Comparison of ENCODE assay signal across 9 mouse cellular contexts in genomic region chr13:73268702-73269101, GRCm38 (mm10). TPM values are rescaled to one million over a fixed set of nuclear protein-coding genes. Genes with fewer than 3 reads are reported as not detected.
DNase-seq lines count a peak whose midpoint lies in the region; ATAC-seq and TF ChIP-seq lines count a peak whose summit lies in the region.
"Had no signal": no experiment of that assay in that cellular context is flagged by ENCODE, and none has a peak within 500 bp of the region (broad histone marks: within the 10 kb centered on the region; RNA-seq: fewer than 3 reads in every experiment).

No protein-coding gene starts in this region.

- TF ChIP-seq CTCF in lung, embryonic 14.5 days (IDR thresholded peaks at IDR 0.05; ENCODE audit: low read depth) = peak; percentile 46
- no peak for TF ChIP-seq CTCF in lung, adult 2 months (IDR thresholded peaks at IDR 0.05; ENCODE audit: insufficient read depth, low read length)

- no peak overlapping the region for H3K4me3 ChIP-seq in lung, embryonic 14.5 days (ENCODE audit: low read depth, low read length)
- no peak overlapping the region for H3K4me3 ChIP-seq in lung, adult 2 months (replicated peaks; ENCODE audit: extremely low read depth, low read depth, low read length)
- H3K4me3 ChIP-seq in neural tube, embryonic 12.5 days = no peak overlapping the region

- H3K9ac ChIP-seq in lung, embryonic 14.5 days = no peak overlapping the region
- H3K9ac ChIP-seq in neural tube, embryonic 12.5 days = no peak overlapping the region
- H3K9ac ChIP-seq: liver, embryonic 14.5 days had no signal

- ATAC-seq in lung, embryonic 14.5 days (ENCODE audit: insufficient read depth) = peak; percentile 67
- ATAC-seq in granulocyte monocyte progenitor cell, adult 5-6 weeks (replicated peaks; ENCODE audit: poor library complexity, severe bottlenecking) = peak; percentile 52
- ATAC-seq in neural tube, embryonic 12.5 days (ENCODE audit: low FRiP score, low read depth) = no peak

- TF ChIP-seq POLR2A in lung, adult 2 months (IDR thresholded peaks at IDR 0.05; ENCODE audit: borderline replicate concordance, extremely low read depth, low read depth, low read length) = no peak

- H3K27ac ChIP-seq in lung, embryonic 14.5 days (ENCODE audit: low read depth) = no peak overlapping the region
- H3K27ac ChIP-seq in neural tube, embryonic 12.5 days = no peak overlapping the region
- H3K27ac ChIP-seq: liver, embryonic 14.5 days had no signal

- H3K4me2 ChIP-seq in lung, embryonic 14.5 days = 0 out of 2 replicates have a peak overlapping the region, but pooled peaks have one; percentile 5
- peak overlapping the region; percentile 9; the same call in 1 of the 2 replicates for H3K4me2 ChIP-seq in neural tube, embryonic 12.5 days (replicated peaks)

- no peaks in the 10 kb centered on the region for H3K36me3 ChIP-seq in lung, embryonic 14.5 days (ENCODE audit: insufficient read depth)
- H3K36me3 ChIP-seq in neural tube, embryonic 12.5 days = no peaks in the 10 kb centered on the region

- peaks cover 97% of the 10 kb centered on the region for H3K27me3 ChIP-seq in lung, embryonic 14.5 days (ENCODE audit: insufficient read depth, low read length)
- peaks cover 98% of the 10 kb centered on the region for H3K27me3 ChIP-seq in neural tube, embryonic 12.5 days (replicated peaks)

- under 1% methylated on average over 20 of the region's 20 CpGs for WGBS in lung, embryonic 14.5 days
- 1% methylated on average over 20 of the region's 20 CpGs for WGBS in lung, adult 2 months
- under 1% methylated on average over 20 of the region's 20 CpGs for WGBS in neural tube, embryonic 12.5 days

- DNase-seq in adrenal gland, postnatal 10 days = peak; percentile 15
- DNase-seq in adrenal gland, adult 2 months = no peak
- DNase-seq in lung, embryonic 14.5 days = peak; percentile 71
- no peak for DNase-seq in lung, adult 2 months
- no peak for DNase-seq in cerebellum, adult 9-10 months
- no peak for DNase-seq in spleen, postnatal 4 days (ENCODE audit: low spot score in 2 of 2)

- no peaks in the 10 kb centered on the region for H3K4me1 ChIP-seq in lung, embryonic 14.5 days (ENCODE audit: insufficient read depth)
- 0 out of 2 replicates have a peak, but pooled peaks cover under 1% of the 10 kb centered on the region for H3K4me1 ChIP-seq in lung, adult 2 months (ENCODE audit: control insufficient read depth, insufficient read depth, low read length)
- peaks cover 40% of the 10 kb centered on the region for H3K4me1 ChIP-seq in neural tube, embryonic 12.5 days

- H3K9me3 ChIP-seq in lung, embryonic 14.5 days (ENCODE audit: low read depth, low read length) = no peaks in the 10 kb centered on the region
- no peaks in the 10 kb centered on the region for H3K9me3 ChIP-seq in neural tube, embryonic 12.5 days

RNA-seq across cellular contexts. Expression of gene Irx4, which starts 8.4 kb away (rescaled TPM):
- total RNA-seq in adrenal gland, postnatal 10 days (2021) = not detected
- not detected for total RNA-seq in adrenal gland, adult 2 months (2021)
- polyA plus RNA-seq in adrenal gland, adult 2 months (2012; rRNA removed) = 0.06 TPM in 1 of 2 replicates, not detected in the other
- not detected in 2 replicates for polyA plus RNA-seq in lung, embryonic 14.5 days (2014; fragmentation: Nextera tagmentation; extraction: Ambion mirVana)
- polyA plus RNA-seq in lung, adult 2 months (2012; rRNA removed) = not detected in 2 replicates
- not detected in 2 replicates for total RNA-seq in granulocyte monocyte progenitor cell, adult 5-6 weeks (2014; fragmentation: Nextera tagmentation)
- total RNA-seq in granulocyte monocyte progenitor cell, adult 5-6 weeks (2017) = not detected in 2 replicates
- 2.8 TPM in 2 replicates for polyA plus RNA-seq in neural tube, embryonic 12.5 days (2016; fragmentation: Nextera tagmentation; extraction: Ambion mirVana)
- polyA plus RNA-seq: liver, embryonic 14.5 days had no signal

RNA-seq across cellular contexts. Expression of gene Mrpl36, which starts 59.6 kb away (rescaled TPM):
- 10 to 100 TPM; 61.6 to 71.0 TPM for total RNA-seq in adrenal gland, postnatal 10 days (2021)
- 10 to 100 TPM; 54.1 to 77.7 TPM for total RNA-seq in adrenal gland, adult 2 months (2021)
- polyA plus RNA-seq in adrenal gland, adult 2 months (2012; rRNA removed) = 209 and 212 TPM in 2 replicates
- 139 and 147 TPM in 2 replicates for polyA plus RNA-seq in lung, embryonic 14.5 days (2014; fragmentation: Nextera tagmentation; extraction: Ambion mirVana)
- polyA plus RNA-seq in lung, adult 2 months (2012; rRNA removed) = 79.2 and 81.6 TPM in 2 replicates
- total RNA-seq in granulocyte monocyte progenitor cell, adult 5-6 weeks (2014; fragmentation: Nextera tagmentation) = 97.8 and 116 TPM in 2 replicates
- total RNA-seq in granulocyte monocyte progenitor cell, adult 5-6 weeks (2017) = 37.9 and 66.9 TPM in 2 replicates
- polyA plus RNA-seq in neural tube, embryonic 12.5 days (2016; fragmentation: Nextera tagmentation; extraction: Ambion mirVana) = 93.4 and 104 TPM in 2 replicates

RNA-seq across cellular contexts. Expression of gene Ndufs6, which starts 59.6 kb away (rescaled TPM):
- total RNA-seq in adrenal gland, postnatal 10 days (2021) = 100 to 1,000 TPM; 409 to 487 TPM
- 100 to 1,000 TPM; 247 to 296 TPM for total RNA-seq in adrenal gland, adult 2 months (2021)
- polyA plus RNA-seq in adrenal gland, adult 2 months (2012; rRNA removed) = 17.4 and 19.1 TPM in 2 replicates
- polyA plus RNA-seq in lung, embryonic 14.5 days (2014; fragmentation: Nextera tagmentation; extraction: Ambion mirVana) = 391 and 409 TPM in 2 replicates
- 44.2 and 60.3 TPM in 2 replicates for polyA plus RNA-seq in lung, adult 2 months (2012; rRNA removed)
- total RNA-seq in granulocyte monocyte progenitor cell, adult 5-6 weeks (2014; fragmentation: Nextera tagmentation) = 207 and 242 TPM in 2 replicates
- total RNA-seq in granulocyte monocyte progenitor cell, adult 5-6 weeks (2017) = 98.5 and 102 TPM in 2 replicates
- polyA plus RNA-seq in neural tube, embryonic 12.5 days (2016; fragmentation: Nextera tagmentation; extraction: Ambion mirVana) = 299 and 311 TPM in 2 replicates

Comparison
In these comparisons a context has a peak if more than half of its experiments do, and no peak if none do; other contexts are left out.
1. DNase-seq: peak in adrenal gland, postnatal 10 days (single experiment) and lung, embryonic 14.5 days (single experiment); none in adrenal gland, adult 2 months (single experiment), lung, adult 2 months (single experiment), cerebellum, adult 9-10 months (single experiment) and spleen, postnatal 4 days (0 of 2).